Mouse (Mus musculus) erythroblast, adult 5-6 weeks (primary cell): ENCODE results near the gene Pram1. TPM values are rescaled to one million over a fixed set of nuclear protein-coding genes. Genes with fewer than 3 reads are reported as not detected.
A peak's percentile ranks its signal among the peaks of the same experiment; 100 is the strongest.

ENCODE experiments used
- ATAC-seq: replicated peaks from 2 replicates; pipeline ENCODE4 v1.8.0; 2016; ENCODE audit warnings: moderate number of reproducible peaks, mild to moderate bottlenecking, moderate TSS enrichment, inconsistent platforms; ENCODE audit not compliant: poor library complexity, low FRiP score, severe bottlenecking
- total RNA-seq, 2 experiments: library from RNA; stranded (forward) in 1 of 2; stranded (reverse) in 1 of 2; fragments of 150-400 nt in 1 of 2; fragments of 200-764, 138-1000 nt in 1 of 2; gene quantifications; 2 replicates each; pipeline versions ENCODE4 v1.2.3 to v1.2.4; 2015 to 2017; ENCODE audit warnings: low replicate concordance in 2 of 2

The Pram1 gene
- total RNA-seq, 2 experiments from 2014 or later, result 12.6 to 48.4 TPM

DNA sequence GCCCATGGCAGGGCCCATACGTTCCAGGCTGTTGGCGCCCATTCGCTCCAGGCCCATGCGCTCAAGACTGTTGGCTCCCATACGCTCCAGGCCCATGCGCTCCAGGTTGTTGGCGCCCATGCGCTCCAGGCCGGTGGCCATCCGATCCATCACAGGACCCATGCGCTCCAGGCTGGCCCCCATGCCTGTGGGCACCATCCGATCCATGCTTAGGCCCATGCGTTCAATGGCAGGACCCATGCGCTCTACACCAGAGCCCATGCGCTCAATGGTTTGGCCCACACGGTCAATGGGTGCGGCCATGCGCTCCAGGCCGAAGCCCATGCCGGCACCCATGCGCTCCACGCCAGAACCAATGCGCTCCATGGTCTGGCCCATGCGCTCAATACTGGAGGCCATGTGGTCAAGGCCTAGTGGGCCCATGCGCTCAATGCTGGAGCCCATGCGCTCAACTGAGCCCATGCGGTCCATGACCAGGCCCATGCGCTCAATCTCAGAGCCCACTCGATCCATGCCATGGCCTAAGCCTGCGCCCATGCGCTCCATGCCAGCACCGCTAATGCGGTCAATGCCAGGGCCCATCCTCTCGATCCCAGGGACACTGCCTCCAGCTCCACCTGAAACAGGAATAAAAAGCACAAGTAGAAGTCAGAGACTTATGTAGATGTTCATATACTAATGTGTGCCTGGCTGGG is 12.1 kb downstream of the Pram1 start:
- no peak for ATAC-seq

DNA sequence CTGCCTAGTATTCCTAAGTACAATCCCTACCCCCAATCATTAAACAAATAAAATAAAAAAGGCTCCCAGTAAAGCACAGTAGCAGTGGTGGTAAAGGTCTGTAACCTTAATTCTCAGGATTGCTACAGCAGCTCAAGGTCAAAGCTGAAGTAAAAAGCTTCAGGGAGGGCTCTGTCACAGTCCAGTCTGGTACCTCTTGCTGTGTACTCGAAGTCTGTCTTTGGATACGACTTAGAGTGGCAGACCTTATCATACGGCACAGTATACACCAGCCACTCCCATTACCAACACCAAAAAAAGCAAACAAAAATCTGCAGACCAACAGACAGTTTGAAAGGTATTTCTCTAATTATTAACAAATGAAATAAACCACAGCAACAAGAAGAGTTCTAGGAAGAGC is 29.0 kb downstream of the Pram1 start:
- peak; percentile 52 for ATAC-seq

- no peak for ATAC-seq
These were observed 31.8 kb downstream of the Pram1 start for GRCm38 (mm10) chr17:33669681-33670080.

GRCm38 (mm10) chr17:33673837-33674236 is 36.0 kb downstream of the Pram1 start:
- ATAC-seq, result no peak

- ATAC-seq, result no peak
These were observed 37.6 kb downstream of the Pram1 start for GRCm38 (mm10) chr17:33675452-33675851.

GRCm38 (mm10) chr17:33676086-33676485 is 38.2 kb downstream of the Pram1 start:
- no peak for ATAC-seq

DNA sequence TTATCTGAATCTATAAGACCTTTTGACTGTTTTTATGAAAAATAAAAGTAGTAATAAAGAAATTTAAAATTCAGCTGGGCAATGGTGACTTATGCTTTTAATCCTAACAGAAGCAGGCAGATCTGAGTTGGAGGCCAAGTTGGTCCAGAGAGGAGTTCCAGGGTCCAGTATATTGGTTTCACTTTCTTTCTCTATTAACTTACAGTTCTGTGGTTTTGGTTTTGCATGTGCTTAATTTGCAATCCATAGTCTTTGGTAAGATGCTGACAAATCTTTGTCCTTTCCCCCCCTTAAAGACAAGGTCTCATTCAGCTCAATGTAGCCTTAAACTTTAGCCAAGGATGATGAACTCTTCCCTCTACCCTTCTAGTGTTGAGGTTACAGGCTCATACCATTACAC is 40.9 kb downstream of the Pram1 start:
- no peak for ATAC-seq

DNA sequence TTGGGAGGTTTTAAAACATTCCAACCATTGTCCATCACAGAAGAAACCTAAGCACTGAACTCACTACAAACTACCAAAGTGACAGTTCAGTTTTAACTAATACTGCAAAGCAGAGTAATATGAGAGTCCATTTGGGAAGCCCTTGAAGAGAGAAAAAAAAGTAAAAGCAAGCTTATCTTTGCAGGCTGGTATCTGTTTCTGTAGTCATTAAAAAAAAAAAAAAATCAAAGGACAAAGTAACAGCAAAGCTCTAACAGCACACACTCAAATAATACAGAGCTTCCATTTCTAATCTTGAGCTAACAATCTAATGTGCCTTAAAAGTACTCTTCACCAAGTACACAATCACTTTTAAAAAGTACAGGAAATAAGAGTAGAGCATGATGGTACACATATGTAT is 43.9 kb downstream of the Pram1 start:
- ATAC-seq, result no peak

GRCm38 (mm10) chr17:33684671-33685231 is 46.9 kb downstream of the Pram1 start:
- peak; percentile 65 for ATAC-seq

DNA sequence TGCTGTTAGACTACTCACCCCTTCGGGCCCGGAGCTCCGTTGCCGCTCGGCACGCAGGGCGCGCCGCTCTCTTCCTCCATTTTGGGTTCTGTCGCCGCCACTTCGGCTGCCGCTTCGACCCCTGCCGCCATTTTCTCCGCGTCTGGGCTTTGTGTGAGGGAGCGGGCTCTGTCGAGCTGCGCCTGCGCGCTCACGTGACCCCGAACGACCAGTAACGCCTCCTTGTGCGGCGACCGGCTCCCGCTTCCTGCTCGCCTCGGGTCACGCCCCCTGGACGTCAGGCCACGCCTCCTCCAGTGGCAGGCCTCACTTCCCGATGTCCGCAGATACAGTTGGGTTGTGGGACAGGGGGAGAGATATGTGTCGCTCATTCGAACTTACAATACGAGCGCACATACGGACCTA is 47.4 kb downstream of the Pram1 start:
- ATAC-seq, result peak; percentile 92

DNA sequence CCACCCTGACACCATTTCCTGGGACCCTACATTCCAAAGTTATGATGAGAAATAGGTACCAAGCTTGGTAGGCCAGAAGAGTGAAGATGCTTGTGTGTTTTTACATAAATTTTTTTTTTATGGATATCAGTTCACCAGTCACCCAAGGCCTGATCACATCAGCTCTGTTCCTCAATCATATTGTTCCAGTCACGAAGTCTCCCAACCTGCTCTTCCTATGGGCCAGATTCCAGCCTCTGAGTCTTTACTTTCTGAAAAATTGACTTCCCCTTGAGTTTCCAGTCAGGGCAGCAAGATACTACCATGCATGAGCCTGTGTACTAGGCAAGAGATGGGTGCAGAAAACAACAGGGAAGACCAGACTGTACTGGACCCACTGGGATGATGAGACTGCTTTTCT is 48.9 kb downstream of the Pram1 start, which contains the start of gene Hnrnpm:
TSS of gene Hnrnpm (minus strand) at position 101 of the 400 bp plus-strand sequence.
- ATAC-seq, result no peak

Other genes with a start within 250 kb of the Pram1 start
- gene Zfp101, start 243.4 kb upstream of the Pram1 start, total RNA-seq (2015; ENCODE audit: low replicate concordance), result 21.5 and 26.3 TPM in 2 replicates
- gene Zfp101, start 243.4 kb upstream of the Pram1 start, total RNA-seq (2017; ENCODE audit: low replicate concordance), result 36.5 and 48.1 TPM in 2 replicates
- gene Actl9, start 205.2 kb upstream of the Pram1 start, total RNA-seq (2015; ENCODE audit: low replicate concordance), result not detected in 2 replicates
- gene Actl9, start 205.2 kb upstream of the Pram1 start, total RNA-seq (2017; ENCODE audit: low replicate concordance), result not detected in 2 replicates
- 4.6 and 5.2 TPM in 2 replicates for gene Adamts10, start 113.9 kb upstream of the Pram1 start, total RNA-seq (2015; ENCODE audit: low replicate concordance)
- 6.4 and 6.6 TPM in 2 replicates for gene Adamts10, start 113.9 kb upstream of the Pram1 start, total RNA-seq (2017; ENCODE audit: low replicate concordance)
- gene Myo1f, start 82.3 kb upstream of the Pram1 start, total RNA-seq (2015; ENCODE audit: low replicate concordance), result 36.2 and 56.7 TPM in 2 replicates
- gene Myo1f, start 82.3 kb upstream of the Pram1 start, total RNA-seq (2017; ENCODE audit: low replicate concordance), result 35.7 and 49.4 TPM in 2 replicates
- gene Zfp414, start 9.0 kb upstream of the Pram1 start, total RNA-seq (2015; ENCODE audit: low replicate concordance), result 12.5 and 25.3 TPM in 2 replicates
- gene Zfp414, start 9.0 kb upstream of the Pram1 start, total RNA-seq (2017; ENCODE audit: low replicate concordance), result 4.3 and 8.0 TPM in 2 replicates
- 1,242 and 1,297 TPM in 2 replicates for gene Hnrnpm, start 48.8 kb downstream of the Pram1 start, total RNA-seq (2015; ENCODE audit: low replicate concordance)
- 1,014 and 1,409 TPM in 2 replicates for gene Hnrnpm, start 48.8 kb downstream of the Pram1 start, total RNA-seq (2017; ENCODE audit: low replicate concordance)
- 910 and 992 TPM in 2 replicates for gene March2, start 80.6 kb downstream of the Pram1 start, total RNA-seq (2015; ENCODE audit: low replicate concordance)
- gene March2, start 80.6 kb downstream of the Pram1 start, total RNA-seq (2017; ENCODE audit: low replicate concordance), result 1,070 and 1,140 TPM in 2 replicates
- 43.9 and 50.9 TPM in 2 replicates for gene Rab11b, start 122.5 kb downstream of the Pram1 start, total RNA-seq (2015; ENCODE audit: low replicate concordance)
- 28.1 and 36.7 TPM in 2 replicates for gene Rab11b, start 122.5 kb downstream of the Pram1 start, total RNA-seq (2017; ENCODE audit: low replicate concordance)
- gene Angptl4, start 143.8 kb downstream of the Pram1 start, total RNA-seq (2015; ENCODE audit: low replicate concordance), result 0.96 and 1.5 TPM in 2 replicates
- gene Angptl4, start 143.8 kb downstream of the Pram1 start, total RNA-seq (2017; ENCODE audit: low replicate concordance), result 1.1 and 4.3 TPM in 2 replicates
- gene Kank3, start 172.5 kb downstream of the Pram1 start, total RNA-seq (2015; ENCODE audit: low replicate concordance), result not detected in 2 replicates
- 0.42 and 1.3 TPM in 2 replicates for gene Kank3, start 172.5 kb downstream of the Pram1 start, total RNA-seq (2017; ENCODE audit: low replicate concordance)
- 216 and 275 TPM in 2 replicates for gene Rps28, start 186.5 kb downstream of the Pram1 start, total RNA-seq (2015; ENCODE audit: low replicate concordance)
- gene Rps28, start 186.5 kb downstream of the Pram1 start, total RNA-seq (2017; ENCODE audit: low replicate concordance), result 302 and 335 TPM in 2 replicates
- 50.6 and 57.5 TPM in 2 replicates for gene Ndufa7, start 186.5 kb downstream of the Pram1 start, total RNA-seq (2015; ENCODE audit: low replicate concordance)
- gene Ndufa7, start 186.5 kb downstream of the Pram1 start, total RNA-seq (2017; ENCODE audit: low replicate concordance), result 35.4 and 46.6 TPM in 2 replicates
- 3.1 and 3.3 TPM in 2 replicates for gene Cd320, start 205.0 kb downstream of the Pram1 start, total RNA-seq (2015; ENCODE audit: low replicate concordance)
- gene Cd320, start 205.0 kb downstream of the Pram1 start, total RNA-seq (2017; ENCODE audit: low replicate concordance), result not detected in 2 replicates
- not detected in 2 replicates for gene Gm7029, start 235.8 kb downstream of the Pram1 start, total RNA-seq (2015; ENCODE audit: low replicate concordance)
- not detected in 2 replicates for gene Gm7029, start 235.8 kb downstream of the Pram1 start, total RNA-seq (2017; ENCODE audit: low replicate concordance)